Mouse (Mus musculus): ENCODE results near the gene Twnk.

Gene Twnk

GRCm38 (mm10) chr19:45002301-45002700 lies 3.2 kb upstream of the Twnk start:
- no peak for DNase-seq (ENCODE audit: low spot score in 2 of 2)

GRCm38 (mm10) chr19:45003740-45004516 lies 1.5 kb upstream of the Twnk start:
- DNase-seq (ENCODE audit: low spot score in 2 of 2): no peak

- DNase-seq (ENCODE audit: low spot score in 2 of 2): peak; percentile 94 to 95
These were observed 672 bp downstream of the Twnk start, which contains the start of gene Mrpl43 for GRCm38 (mm10) chr19:45005957-45006712. TSS of gene Mrpl43 (minus strand) at chr19:45006442.

- no peak for DNase-seq (ENCODE audit: low spot score in 2 of 2)
These were observed 1.6 kb downstream of the Twnk start for GRCm38 (mm10) chr19:45007021-45007420.

GRCm38 (mm10) chr19:45007425-45008191 lies 2.1 kb downstream of the Twnk start:
- DNase-seq (ENCODE audit: low spot score in 2 of 2): no peak

- no peak for DNase-seq (ENCODE audit: low spot score in 2 of 2)
These were observed 5.2 kb downstream of the Twnk start for GRCm38 (mm10) chr19:45010646-45011045.

- DNase-seq (ENCODE audit: low spot score in 2 of 2): no peak
These were observed 6.8 kb downstream of the Twnk start for GRCm38 (mm10) chr19:45012219-45012618.

GRCm38 (mm10) chr19:45012636-45013035 lies 7.2 kb downstream of the Twnk start:
- no peak for DNase-seq (ENCODE audit: low spot score in 2 of 2)

- DNase-seq (ENCODE audit: low spot score in 2 of 2): no peak
These were observed 8.2 kb downstream of the Twnk start for GRCm38 (mm10) chr19:45013581-45014225.

GRCm38 (mm10) chr19:45014335-45014971 lies 9.0 kb downstream of the Twnk start, which contains the start of gene Lzts2:
TSS of gene Lzts2 (plus strand) at chr19:45014414.
- DNase-seq (ENCODE audit: low spot score in 2 of 2): no peak

- no peak for DNase-seq (ENCODE audit: low spot score in 2 of 2)
These were observed 9.5 kb downstream of the Twnk start for GRCm38 (mm10) chr19:45014981-45015402.

- no peak for DNase-seq (ENCODE audit: low spot score in 2 of 2)
These were observed 10.2 kb downstream of the Twnk start for GRCm38 (mm10) chr19:45015518-45016281.

GRCm38 (mm10) chr19:45016341-45017215 lies 11.1 kb downstream of the Twnk start:
- peak; percentile 70 to 71 for DNase-seq (ENCODE audit: low spot score in 2 of 2)

- DNase-seq (ENCODE audit: low spot score in 2 of 2): peak; percentile 77 to 83
These were observed 11.8 kb downstream of the Twnk start for GRCm38 (mm10) chr19:45017216-45017771.

- peak; percentile 83 to 88 for DNase-seq (ENCODE audit: low spot score in 2 of 2)
These were observed 12.4 kb downstream of the Twnk start for GRCm38 (mm10) chr19:45017909-45018308.

GRCm38 (mm10) chr19:45018351-45018831 lies 12.9 kb downstream of the Twnk start:
- DNase-seq (ENCODE audit: low spot score in 2 of 2): no peak

- DNase-seq (ENCODE audit: low spot score in 2 of 2): no peak
These were observed 14.9 kb downstream of the Twnk start for GRCm38 (mm10) chr19:45020348-45020747.

GRCm38 (mm10) chr19:45021362-45021761 lies 15.9 kb downstream of the Twnk start:
- no peak for DNase-seq (ENCODE audit: low spot score in 2 of 2)

GRCm38 (mm10) chr19:45023993-45024392 lies 18.5 kb downstream of the Twnk start:
- no peak for DNase-seq (ENCODE audit: low spot score in 2 of 2)
